Mouse (Mus musculus) frontal cortex, adult (tissue): ENCODE results near the gene Prkca.
A peak's percentile ranks its signal among the peaks of the same experiment; 100 is the strongest.

Experiments
- ATAC-seq: cut with Nextera tagmentation; 2 replicates; pipeline ENCODE4 v1.9.2; 2017; ENCODE audit warnings: mild to moderate bottlenecking, moderate library complexity, mixed read lengths; ENCODE audit not compliant: low TSS enrichment

Prkca gene

GRCm38 (mm10) chr11:107947951-107948350 lies 395.8 kb downstream of the Prkca start:
- no peak for ATAC-seq

- no peak for ATAC-seq
These were observed 396.9 kb downstream of the Prkca start for GRCm38 (mm10) chr11:107946823-107947222.

- no peak for ATAC-seq
These were observed 406.8 kb downstream of the Prkca start for GRCm38 (mm10) chr11:107936929-107937328.

- 0 out of 2 replicates have a peak, but pooled peaks have one; percentile 3 for ATAC-seq
These were observed 412.0 kb downstream of the Prkca start for GRCm38 (mm10) chr11:107931721-107932120.

DNA sequence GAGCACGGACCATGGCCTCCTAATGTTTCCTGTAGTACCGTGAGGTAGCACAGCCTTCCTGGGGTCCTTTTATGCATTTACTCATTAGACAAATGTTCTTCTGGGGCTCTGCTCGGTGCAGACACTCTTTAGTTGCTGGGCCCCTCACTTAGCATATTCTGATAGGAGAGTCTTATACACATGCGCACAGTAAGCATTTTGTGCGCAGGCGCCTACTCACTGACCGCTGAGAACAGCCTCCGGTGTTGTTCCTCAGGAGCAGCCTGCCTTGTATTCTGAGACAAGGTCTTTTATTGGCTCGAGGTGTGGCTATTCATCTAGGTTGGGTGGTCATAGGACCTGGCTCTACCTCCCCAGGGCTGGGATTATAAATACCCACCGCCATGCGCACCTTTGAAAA lies 412.4 kb downstream of the Prkca start:
- peak; percentile 73 for ATAC-seq

DNA sequence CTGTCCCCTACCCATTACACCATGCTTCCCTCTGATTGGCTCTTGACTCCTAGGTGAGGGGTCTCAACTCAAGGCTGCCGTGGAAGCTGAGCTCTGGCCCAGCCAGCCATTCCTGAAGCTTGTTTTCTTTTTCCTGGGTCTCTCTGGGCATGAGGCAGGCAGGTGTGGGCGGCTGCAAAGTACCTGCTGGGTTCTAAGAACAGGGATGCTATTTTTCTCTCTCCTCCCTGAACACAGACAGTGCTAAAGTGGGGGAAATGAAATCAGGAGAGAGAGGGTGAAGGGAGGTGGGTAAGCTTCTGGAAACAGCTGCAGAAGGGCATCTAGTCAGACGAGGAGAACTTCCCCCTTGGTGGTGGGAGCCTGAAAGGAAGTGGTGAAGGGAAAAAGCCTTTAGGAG lies 414.0 kb downstream of the Prkca start:
- peak; percentile 64 for ATAC-seq

DNA sequence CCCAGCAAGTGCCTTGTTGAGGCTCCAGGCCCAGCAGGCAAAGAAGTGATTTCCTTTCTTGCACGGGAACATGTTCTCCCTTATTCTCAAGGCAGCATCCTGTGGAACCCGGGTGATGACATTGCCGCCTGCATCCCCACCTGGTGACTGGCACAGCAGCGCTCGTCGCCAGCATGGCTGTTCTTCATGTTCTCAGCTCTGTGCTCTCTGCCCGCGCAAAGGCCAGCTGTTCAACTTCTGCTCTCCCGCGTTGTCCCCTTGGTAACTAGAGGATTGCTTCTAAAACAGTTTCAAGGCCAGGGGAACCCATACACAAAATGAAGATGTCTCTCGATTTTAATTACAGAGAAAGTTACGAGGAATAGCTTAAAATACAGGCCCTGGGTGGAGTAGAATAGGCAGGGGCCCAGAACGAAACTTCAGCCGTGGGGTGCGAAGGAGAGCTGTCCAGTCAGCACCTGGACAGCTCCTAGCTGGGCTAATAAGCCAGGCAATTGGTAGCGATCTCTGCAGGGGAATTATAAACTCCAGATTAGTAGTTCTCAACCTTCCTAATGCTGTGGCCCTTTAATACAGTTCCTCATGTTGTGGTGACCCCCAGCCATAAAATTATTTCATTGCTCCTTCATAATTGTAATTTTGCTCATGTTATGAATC lies 423.7 kb downstream of the Prkca start:
- no peak for ATAC-seq

DNA sequence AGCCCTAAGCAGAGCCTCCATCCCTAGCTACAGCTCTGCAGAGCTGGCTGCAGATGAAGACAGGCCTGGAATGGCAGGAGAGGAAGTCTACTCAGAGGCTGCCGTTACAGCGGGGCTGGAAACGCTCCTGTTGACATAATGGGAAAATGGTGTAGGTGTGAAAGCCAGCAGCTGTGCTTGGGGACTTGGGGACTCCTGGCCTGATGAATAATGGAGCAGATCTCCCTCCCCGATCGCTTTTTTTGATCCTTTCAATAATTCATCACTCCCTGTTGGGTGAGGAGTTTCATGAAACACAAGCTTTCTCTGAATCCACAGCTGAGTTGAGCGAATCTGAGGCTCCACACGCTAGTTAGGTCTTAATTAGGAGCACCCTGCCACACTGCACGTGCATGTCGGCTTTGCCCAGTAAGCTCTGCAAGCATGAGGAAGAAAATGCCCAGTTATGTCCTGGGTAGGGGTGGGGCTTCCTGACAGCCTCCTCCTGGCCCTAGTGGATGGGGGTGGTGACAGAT lies 425.9 kb downstream of the Prkca start:
- ATAC-seq: peak; percentile 64

DNA sequence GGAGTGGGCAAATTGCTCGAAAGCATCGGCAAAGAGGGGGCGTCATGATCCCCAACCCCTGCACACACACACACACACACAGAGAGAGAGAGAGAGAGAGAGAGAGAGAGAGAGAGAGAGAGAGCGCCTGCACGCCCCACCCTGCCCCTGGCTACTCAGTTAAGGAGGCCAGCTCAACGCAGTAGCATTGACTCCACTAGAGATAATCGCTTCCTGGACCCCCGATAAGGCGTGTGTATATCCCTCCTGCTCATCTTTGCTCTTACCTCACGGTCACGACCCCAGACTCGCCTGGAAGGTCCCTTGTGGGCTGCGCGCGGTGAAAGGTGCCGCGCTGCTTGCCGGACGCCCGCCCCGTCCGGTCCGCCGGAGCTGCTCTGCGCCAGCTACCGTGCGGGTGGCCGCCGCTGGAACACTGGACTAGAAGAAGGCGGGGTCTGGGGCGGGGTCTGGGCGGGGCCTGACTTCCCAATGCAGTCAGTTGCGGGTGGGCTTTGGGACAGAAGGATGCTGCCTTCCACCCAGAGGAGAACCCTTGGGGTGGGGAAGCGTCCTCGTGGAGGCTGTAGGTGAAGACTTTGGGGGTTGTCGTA lies 429.0 kb downstream of the Prkca start, which contains the start of gene Cacng5:
Cacng5 (minus strand) TSS at position 422 of the 593 bp plus-strand sequence.
- 0 out of 2 replicates have a peak, but pooled peaks have one; percentile 53 for ATAC-seq

DNA sequence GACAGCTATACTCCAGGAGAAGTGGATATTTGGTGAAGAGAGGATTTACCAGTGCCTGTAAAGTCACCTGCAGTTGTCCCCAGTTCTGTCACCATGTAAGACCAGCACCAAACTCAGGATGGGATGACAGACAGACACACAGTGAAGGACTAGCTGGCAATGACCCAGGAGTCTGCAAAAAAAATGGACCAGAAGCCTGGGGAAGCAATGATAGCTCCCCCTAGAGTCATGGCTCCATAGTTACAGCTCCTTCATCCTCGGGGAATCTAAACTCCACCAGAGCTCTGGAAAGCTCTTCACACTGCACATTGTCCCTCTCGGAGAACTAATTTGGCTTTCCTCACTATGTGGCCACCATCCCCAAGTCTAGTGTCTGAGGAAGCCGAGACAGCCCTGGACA lies 430.4 kb downstream of the Prkca start:
- no peak for ATAC-seq

GRCm38 (mm10) chr11:107905364-107905763 lies 438.4 kb downstream of the Prkca start:
- no peak for ATAC-seq

DNA sequence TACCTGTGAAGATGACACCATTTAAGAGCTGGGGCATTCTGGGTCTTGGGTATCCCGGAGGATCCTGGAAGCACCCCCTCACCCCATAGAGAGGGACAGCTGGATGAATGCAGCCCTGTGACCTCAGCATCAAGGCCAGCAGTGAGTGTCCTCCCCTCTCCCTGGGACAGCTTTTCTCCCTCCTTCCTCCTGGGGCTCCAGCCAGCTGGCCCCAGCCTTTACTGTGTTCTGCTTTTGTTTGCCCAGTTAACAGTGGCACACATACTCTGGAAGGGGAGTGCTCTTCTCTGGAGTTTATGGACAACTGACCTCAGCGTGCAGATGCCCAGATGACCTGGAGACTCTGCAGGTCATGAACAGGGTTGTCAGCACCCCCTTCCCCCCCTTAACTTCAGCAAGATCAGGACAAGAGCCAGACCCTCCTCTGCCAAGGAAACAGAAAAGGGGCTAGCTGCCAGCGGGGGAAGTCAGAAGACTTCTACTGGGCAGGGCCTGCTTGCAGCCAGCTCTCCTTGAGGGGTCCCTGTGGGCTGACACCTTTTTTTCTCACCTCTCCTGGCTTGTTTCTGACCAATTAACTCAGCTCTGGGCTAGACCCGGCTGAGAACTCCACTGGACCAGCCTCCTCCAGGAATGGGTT lies 439.6 kb downstream of the Prkca start:
- ATAC-seq: no peak; the same call in 1 of the 2 replicates

GRCm38 (mm10) chr11:107900470-107900869 lies 443.3 kb downstream of the Prkca start:
- ATAC-seq: no peak

DNA sequence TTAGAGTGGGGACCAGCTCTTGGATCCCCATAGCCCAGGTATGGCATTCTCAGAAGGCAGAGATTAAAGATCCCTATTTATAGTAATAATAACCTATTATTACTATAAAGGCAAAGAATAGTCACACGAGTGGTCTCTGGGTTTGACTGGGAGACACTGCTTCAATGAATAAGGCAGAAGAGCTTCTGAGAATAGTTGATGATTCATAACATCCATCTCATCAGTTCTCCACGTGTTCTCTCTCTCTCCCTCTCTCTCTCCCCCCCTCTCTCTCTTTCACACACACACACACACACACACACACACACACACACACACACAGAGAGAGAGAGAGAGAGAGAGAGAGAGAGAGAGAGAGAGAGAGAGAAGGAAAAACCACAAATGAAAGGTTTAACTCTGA lies 445.0 kb downstream of the Prkca start:
- ATAC-seq: no peak

- ATAC-seq: peak; percentile 59
These were observed 448.1 kb downstream of the Prkca start for GRCm38 (mm10) chr11:107895635-107896034.

- no peak for ATAC-seq
These were observed 452.4 kb downstream of the Prkca start for GRCm38 (mm10) chr11:107891377-107891776.

DNA sequence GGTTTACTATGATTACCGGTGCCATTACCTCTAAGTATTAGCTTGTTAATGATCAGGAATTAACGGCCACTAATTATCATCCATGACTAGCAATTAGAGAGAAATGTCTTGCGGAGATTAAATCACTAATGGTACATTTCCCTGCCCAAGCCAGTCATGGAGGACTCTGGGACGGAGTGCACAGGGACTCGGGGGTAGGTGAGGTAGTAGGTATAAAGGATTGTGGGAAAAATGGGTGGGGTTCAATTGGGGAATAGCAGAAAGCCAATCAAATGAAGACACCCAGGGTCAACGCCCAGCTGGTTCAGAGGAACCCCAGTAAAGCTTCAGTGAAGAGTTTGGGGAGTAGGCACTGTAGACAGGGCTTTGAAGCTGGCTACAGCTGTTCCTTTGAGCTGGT lies 456.4 kb downstream of the Prkca start:
- no peak for ATAC-seq
